Mouse (Mus musculus) limb, embryonic 13.5 days (tissue): ENCODE data around the gene Bco2. TPM values are rescaled to one million over a fixed set of nuclear protein-coding genes. Genes with fewer than 3 reads are reported as not detected.

Experiments used
- ATAC-seq: fragments of 200-750 bp; cut with Nextera tagmentation; 2 replicates; pipeline ENCODE4 v1.8.0; 2017; ENCODE audit warnings: low read depth, moderate number of reproducible peaks, moderate TSS enrichment; ENCODE audit not compliant: low FRiP score
- H3K27ac ChIP-seq: fragments of 300-500 bp; sonication (generic); 2 replicates; pipeline ENCODE4 v1.5.1; 2015; ENCODE audit warnings: inconsistent platforms, mild to moderate bottlenecking, moderate library complexity
- H3K27me3 ChIP-seq: fragments of 300-500 bp; sonication (generic); 2 replicates; pipeline ENCODE4 v1.6.1; 2015; ENCODE audit warnings: mild to moderate bottlenecking, inconsistent platforms
- H3K36me3 ChIP-seq: fragments of 300-500 bp; sonication (generic); 2 replicates; pipeline ENCODE4 v1.6.1; 2015; ENCODE audit warnings: inconsistent platforms, mild to moderate bottlenecking, moderate library complexity
- H3K4me1 ChIP-seq: fragments of 300-500 bp; sonication (generic); 2 replicates; pipeline ENCODE4 v1.6.1; 2015; ENCODE audit warnings: inconsistent platforms
- H3K4me2 ChIP-seq: fragments of 300-500 bp; sonication (generic); replicated peaks from 2 replicates; pipeline ENCODE4 v1.6.1; 2015; ENCODE audit warnings: inconsistent platforms, mild to moderate bottlenecking, moderate library complexity
- H3K4me3 ChIP-seq: fragments of 300-500 bp; sonication (generic); 2 replicates; pipeline ENCODE4 v1.5.1; 2015; ENCODE audit warnings: moderate library complexity, mild to moderate bottlenecking, inconsistent platforms
- H3K9ac ChIP-seq: fragments of 300-500 bp; sonication (generic); 2 replicates; pipeline ENCODE4 v1.6.1; 2015; ENCODE audit warnings: mild to moderate bottlenecking, inconsistent platforms
- H3K9me3 ChIP-seq: fragments of 300-500 bp; sonication (generic); 2 replicates; pipeline ENCODE4 v1.6.1; 2016; ENCODE audit warnings: inconsistent platforms
- WGBS: fragments of 180-500 bp; shearing (Covaris S2); methylation state at CpG from one replicate; pipeline ENCODE4 v1.1.7; 2015; 5-methylcytosine and 5-hydroxymethylcytosine counted together
- polyA plus RNA-seq: library from polyadenylated mRNA; unstranded; fragments of >200 nt; fragmentation: Nextera tagmentation; extraction: Ambion mirVana; gene quantifications from 2 replicates; pipeline ENCODE4 v1.2.1, GENCODE M21; 2015

Gene Bco2
- polyA plus RNA-seq, 1 experiment from 2014 or later: 0.15 TPM

DNA sequence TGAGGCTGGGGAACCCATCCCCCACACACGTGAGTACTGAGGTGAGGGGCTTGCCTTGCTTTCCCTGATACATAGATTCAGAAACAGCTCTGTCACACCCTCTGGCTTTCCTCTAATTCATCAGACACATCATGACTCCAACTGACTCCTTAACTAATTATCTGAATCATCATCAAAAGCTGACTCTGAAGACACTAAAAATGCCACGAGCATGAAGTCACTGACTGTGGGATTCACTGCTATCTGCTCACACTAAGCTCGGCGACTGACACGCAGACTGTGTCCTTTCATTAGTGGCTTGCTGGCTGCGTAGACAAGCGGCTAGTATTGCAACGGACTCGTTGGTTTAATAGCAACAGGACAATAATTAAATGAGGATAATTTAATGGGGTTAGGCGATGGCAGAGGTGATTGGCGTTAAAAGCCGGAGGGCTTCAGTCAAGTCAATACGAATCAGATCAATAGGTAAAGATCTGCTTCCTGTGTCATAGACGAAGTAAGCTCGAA lies 54.5 kb downstream of the Bco2 start:
- H3K4me3 ChIP-seq: peak overlapping the region; percentile 36
- no peaks in the 10 kb centered on the region; the same call in 1 of the 2 replicates for H3K4me1 ChIP-seq
- 66% methylated on average over 15 of the region's 15 CpGs for WGBS
- H3K4me2 ChIP-seq: peak overlapping the region; percentile 54
- ATAC-seq: no peak
- peak overlapping the region; percentile 36; the same call in 1 of the 2 replicates for H3K9ac ChIP-seq
- H3K9me3 ChIP-seq: no peaks in the 10 kb centered on the region
- no peaks in the 10 kb centered on the region for H3K36me3 ChIP-seq
- H3K27ac ChIP-seq: no peak overlapping the region
- no peaks in the 10 kb centered on the region for H3K27me3 ChIP-seq

DNA sequence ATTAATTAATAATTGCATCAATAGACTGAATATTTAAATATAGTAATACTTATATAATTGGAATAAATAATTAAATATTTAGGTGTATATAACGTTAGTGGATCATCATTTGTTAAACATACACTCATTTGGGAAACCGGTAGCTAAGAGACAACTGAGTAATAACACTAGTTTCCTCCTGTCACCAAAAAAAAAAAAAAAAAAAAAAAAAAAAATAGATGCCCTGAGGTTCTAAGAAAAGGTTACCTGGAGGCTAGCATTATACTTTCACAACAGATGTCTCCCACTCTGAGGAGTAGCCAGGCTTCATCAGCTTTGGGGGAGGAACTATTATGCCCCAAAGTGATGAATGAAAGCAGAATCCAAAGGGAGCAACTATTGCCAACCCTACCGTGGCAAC lies 55.2 kb downstream of the Bco2 start:
- no peak overlapping the region for H3K4me3 ChIP-seq
- ATAC-seq: no peak
- no peaks in the 10 kb centered on the region for H3K9me3 ChIP-seq
- WGBS: 86% methylated on average over 3 of the region's 3 CpGs
- H3K36me3 ChIP-seq: no peaks in the 10 kb centered on the region
- no peaks in the 10 kb centered on the region for H3K27me3 ChIP-seq
- no peak overlapping the region for H3K4me2 ChIP-seq
- no peak overlapping the region for H3K9ac ChIP-seq
- no peak overlapping the region for H3K27ac ChIP-seq
- H3K4me1 ChIP-seq: no peaks in the 10 kb centered on the region; the same call in 1 of the 2 replicates

DNA sequence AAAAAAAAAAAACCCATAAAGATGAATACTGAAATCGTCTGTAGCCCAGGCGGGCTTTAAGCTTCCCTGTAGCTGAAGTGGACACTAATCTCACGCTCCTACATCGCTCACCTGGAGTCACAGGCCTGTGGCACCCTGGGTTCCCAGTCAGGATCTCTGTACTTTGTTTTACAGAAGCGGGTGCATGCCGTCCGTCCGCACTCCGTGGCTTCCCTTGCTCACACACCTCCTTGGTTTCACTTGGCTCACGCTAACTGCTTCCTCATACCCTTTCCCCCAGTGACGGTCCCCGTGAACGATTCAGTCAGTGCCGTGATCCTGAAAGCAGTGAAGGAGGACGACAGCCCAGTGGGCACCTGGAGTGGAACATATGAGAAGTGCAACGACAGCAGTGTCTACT lies 56.2 kb downstream of the Bco2 start:
- Histone ChIP-seq H3K27me3 (no peaks in the 10 kb centered on the region), H3K9ac (no peak overlapping the region), H3K9me3 (no peaks in the 10 kb centered on the region), H3K4me1 (no peaks in the 10 kb centered on the region), H3K4me2 (no peak overlapping the region), H3K36me3 (no peaks in the 10 kb centered on the region), H3K4me3 (no peak overlapping the region), H3K27ac (no peak overlapping the region)
- no peak for ATAC-seq
- WGBS: 80% methylated on average over 16 of the region's 16 CpGs

DNA sequence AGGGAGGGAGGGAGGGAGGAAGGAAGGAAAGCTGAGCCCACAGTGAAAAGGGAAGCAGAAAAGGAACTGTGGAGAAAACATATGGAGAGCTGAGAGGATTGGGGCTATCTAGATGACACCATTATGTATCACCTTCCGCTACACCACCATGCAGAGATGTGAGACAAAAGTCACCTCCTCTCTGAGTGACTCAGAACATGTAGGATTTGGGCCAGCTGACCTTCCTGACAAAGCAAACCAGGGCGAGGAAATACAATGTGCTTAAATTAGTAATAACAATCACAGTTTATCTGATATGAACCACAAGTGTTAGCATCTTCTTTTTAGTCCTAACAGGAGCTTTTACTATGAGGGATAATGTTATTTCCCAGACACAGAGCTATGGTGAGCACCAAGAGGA lies 57.4 kb downstream of the Bco2 start:
- Histone ChIP-seq H3K27me3 (no peaks in the 10 kb centered on the region), H3K27ac (no peak overlapping the region), H3K9ac (no peak overlapping the region), H3K4me2 (no peak overlapping the region), H3K4me1 (no peaks in the 10 kb centered on the region), H3K4me3 (no peak overlapping the region), H3K36me3 (no peaks in the 10 kb centered on the region), H3K9me3 (no peaks in the 10 kb centered on the region)
- 83% methylated on average over 2 of the region's 2 CpGs for WGBS
- no peak for ATAC-seq

DNA sequence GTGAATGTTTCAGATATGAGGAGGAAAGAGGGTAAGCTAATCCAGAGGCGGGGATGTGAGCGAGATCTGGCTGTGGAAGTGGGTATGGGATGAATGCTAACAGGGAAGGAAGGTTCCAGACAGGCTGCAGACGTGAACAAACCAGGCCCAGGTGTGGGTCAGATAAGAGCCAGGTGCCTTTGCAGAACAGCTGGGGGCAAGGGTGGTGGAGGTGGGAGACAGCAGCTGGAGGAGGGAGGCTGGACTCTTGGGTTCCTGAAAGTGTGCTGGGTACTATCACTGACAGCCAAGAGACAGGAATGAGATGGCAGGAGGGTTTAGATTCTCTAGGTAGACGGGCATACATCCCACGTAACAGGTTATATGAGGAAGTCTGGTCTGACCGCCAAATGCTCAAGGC lies 57.9 kb downstream of the Bco2 start:
- H3K4me2 ChIP-seq: no peak overlapping the region
- no peaks in the 10 kb centered on the region for H3K9me3 ChIP-seq
- H3K27ac ChIP-seq: no peak overlapping the region
- H3K4me3 ChIP-seq: no peak overlapping the region
- ATAC-seq: no peak
- H3K9ac ChIP-seq: no peak overlapping the region
- WGBS: 52% methylated on average over 6 of the region's 6 CpGs
- H3K27me3 ChIP-seq: no peaks in the 10 kb centered on the region
- H3K36me3 ChIP-seq: no peaks in the 10 kb centered on the region
- H3K4me1 ChIP-seq: no peaks in the 10 kb centered on the region

DNA sequence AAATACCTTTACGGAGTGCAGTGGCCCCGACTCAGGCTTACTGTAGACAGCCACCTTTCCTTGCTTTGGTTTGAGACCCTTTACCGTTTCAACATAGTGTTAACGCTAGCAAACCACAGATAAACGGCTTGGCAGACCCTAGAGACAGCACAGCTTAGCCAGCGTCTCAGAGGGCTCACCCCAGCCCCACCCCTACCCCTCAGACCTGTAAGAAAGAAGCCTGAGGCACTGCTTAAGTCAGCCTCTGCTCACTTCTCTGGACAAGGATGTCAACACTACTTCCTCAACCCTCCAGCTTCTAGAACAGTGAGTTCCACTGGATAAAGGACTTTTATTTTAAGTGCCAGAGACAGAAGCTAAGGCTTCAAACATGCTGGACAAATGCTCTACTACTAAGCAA lies 58.4 kb downstream of the Bco2 start:
- Histone ChIP-seq H3K4me2 (no peak overlapping the region), H3K27ac (no peak overlapping the region), H3K4me3 (no peak overlapping the region), H3K36me3 (no peaks in the 10 kb centered on the region), H3K9ac (no peak overlapping the region), H3K4me1 (no peaks in the 10 kb centered on the region), H3K9me3 (no peaks in the 10 kb centered on the region), H3K27me3 (no peaks in the 10 kb centered on the region)
- no peak for ATAC-seq
- WGBS: 30% methylated on average over 6 of the region's 6 CpGs

DNA sequence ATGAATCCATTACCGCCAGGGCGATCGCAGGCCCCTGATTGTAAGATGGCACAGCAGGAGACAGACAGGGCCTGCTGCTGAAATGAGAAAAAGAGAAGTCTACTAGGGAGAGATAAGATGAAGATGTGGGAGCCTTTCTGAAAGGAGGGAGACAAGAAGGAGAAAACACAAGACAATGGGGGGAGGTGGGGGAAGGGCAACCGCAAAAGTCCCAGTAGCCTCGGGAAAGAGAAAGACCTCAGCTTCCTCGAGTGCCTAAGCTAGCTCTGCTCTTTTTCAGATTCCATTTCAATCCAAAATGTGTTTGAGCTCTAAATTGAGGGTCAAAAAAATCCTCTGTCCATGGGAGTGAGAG lies 58.9 kb downstream of the Bco2 start:
- no peak overlapping the region for H3K27ac ChIP-seq
- no peaks in the 10 kb centered on the region for H3K27me3 ChIP-seq
- 52% methylated on average over 6 of the region's 6 CpGs for WGBS
- H3K9me3 ChIP-seq: no peaks in the 10 kb centered on the region
- ATAC-seq: no peak
- no peaks in the 10 kb centered on the region for H3K36me3 ChIP-seq
- H3K4me1 ChIP-seq: no peaks in the 10 kb centered on the region
- H3K9ac ChIP-seq: no peak overlapping the region
- no peak overlapping the region for H3K4me2 ChIP-seq
- no peak overlapping the region for H3K4me3 ChIP-seq

DNA sequence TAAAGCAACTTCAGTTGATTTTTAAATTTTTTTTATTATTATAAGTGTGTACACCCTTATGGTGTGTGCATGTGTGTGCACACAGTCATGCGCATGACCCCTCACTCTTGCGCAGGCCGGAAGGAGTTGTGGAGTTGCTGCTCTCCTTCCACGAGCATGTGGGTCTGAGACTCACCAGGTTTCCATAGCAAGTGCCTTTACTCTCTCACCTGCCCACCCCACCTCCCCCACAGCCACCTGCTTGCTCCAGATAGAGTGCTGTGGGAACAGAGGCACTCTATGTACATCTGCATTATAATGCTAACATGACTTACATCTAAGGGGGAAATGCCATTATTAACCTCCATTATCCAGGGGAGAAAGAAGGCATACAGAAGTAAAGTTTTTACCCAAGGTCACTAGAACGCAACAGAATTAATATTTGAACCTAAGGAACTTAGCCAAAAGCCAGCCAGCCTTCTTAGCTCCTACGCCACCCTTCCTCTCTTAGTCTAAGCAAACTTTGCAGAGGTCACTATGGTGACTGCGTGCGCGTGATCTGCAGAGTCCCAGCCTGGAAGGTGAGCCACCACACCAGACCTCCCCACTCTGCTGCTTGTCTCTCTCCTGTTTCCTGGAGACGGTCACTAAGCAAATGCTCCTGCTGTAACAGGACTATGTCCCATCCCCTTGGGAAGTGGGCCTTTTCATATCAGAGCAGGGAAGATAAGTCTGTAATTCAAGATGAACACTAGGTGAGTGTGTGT lies 59.4 kb downstream of the Bco2 start:
- ATAC-seq: no peak
- no peaks in the 10 kb centered on the region for H3K27me3 ChIP-seq

DNA sequence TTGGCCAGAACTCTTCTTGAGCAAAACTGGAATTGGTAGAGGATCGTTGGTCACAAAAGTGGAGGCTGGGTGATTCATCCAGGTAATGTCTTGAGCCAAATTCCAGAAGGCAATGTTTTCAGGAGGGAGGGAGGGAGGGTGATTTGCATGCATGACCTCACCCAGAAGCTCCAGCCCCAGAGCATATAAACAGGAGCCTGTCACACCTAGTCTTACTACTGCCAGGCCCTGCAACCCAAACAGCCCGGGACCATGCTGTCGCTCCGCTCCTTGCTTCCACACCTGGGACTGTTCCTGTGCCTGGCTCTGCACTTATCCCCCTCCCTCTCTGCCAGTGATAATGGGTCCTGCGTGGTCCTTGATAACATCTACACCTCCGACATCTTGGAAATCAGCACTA lies 60.7 kb downstream of the Bco2 start, which contains the start of gene Plet1:
TSS of gene Plet1 (plus strand) at position 215 of the 400 bp plus-strand sequence.
- ATAC-seq: no peak
- 74% methylated on average over 6 of the region's 6 CpGs for WGBS
- no peak within 1 kb of the TSS for H3K27ac ChIP-seq

More for the DNA sequence above, 59.4 kb downstream of the Bco2 start:
- no peak overlapping the region for H3K9ac ChIP-seq
- no peak overlapping the region for H3K4me2 ChIP-seq
- H3K4me1 ChIP-seq: no peaks in the 10 kb centered on the region
- no peak overlapping the region for H3K27ac ChIP-seq
- no peaks in the 10 kb centered on the region for H3K9me3 ChIP-seq
- 78% methylated on average over 10 of the region's 10 CpGs for WGBS
- no peaks in the 10 kb centered on the region for H3K36me3 ChIP-seq
- H3K4me3 ChIP-seq: no peak overlapping the region

DNA sequence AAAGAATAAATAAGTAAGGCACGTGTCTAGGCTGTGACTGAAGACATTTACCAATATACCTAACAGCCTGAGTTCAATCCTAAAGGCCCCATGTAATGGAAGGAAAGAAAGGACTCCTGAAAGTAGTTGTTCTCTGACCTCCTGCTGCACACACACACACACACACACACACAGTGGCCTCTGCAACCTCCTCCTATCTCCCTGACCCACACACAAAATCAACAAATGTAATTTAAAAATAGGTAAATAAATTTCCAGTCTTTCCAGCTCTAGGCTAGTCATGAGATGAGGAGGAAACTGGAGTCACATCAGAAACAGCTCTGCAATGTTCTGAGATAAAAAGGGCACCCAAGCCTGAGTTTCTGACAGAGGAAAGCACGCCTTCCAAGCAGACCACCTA lies 61.2 kb downstream of the Bco2 start:
- WGBS: 68% methylated on average over 2 of the region's 2 CpGs
- no peaks in the 10 kb centered on the region for H3K4me1 ChIP-seq
- ATAC-seq: no peak
- no peaks in the 10 kb centered on the region for H3K27me3 ChIP-seq
- H3K9ac ChIP-seq: no peak overlapping the region
- no peaks in the 10 kb centered on the region for H3K36me3 ChIP-seq
- no peaks in the 10 kb centered on the region for H3K9me3 ChIP-seq
- no peak overlapping the region for H3K27ac ChIP-seq
- H3K4me2 ChIP-seq: no peak overlapping the region
- H3K4me3 ChIP-seq: no peak overlapping the region

More for the DNA sequence above, 60.7 kb downstream of the Bco2 start, which contains the start of gene Plet1:
- H3K4me1 ChIP-seq: no peaks in the 10 kb centered on the region
- no peaks in the 10 kb centered on the region for H3K27me3 ChIP-seq
- no peak within 1 kb of the TSS for H3K4me3 ChIP-seq
- H3K9ac ChIP-seq: no peak within 1 kb of the TSS
- H3K4me2 ChIP-seq: no peak within 1 kb of the TSS
- H3K36me3 ChIP-seq: no peaks in the 10 kb centered on the region
- H3K9me3 ChIP-seq: no peaks in the 10 kb centered on the region

DNA sequence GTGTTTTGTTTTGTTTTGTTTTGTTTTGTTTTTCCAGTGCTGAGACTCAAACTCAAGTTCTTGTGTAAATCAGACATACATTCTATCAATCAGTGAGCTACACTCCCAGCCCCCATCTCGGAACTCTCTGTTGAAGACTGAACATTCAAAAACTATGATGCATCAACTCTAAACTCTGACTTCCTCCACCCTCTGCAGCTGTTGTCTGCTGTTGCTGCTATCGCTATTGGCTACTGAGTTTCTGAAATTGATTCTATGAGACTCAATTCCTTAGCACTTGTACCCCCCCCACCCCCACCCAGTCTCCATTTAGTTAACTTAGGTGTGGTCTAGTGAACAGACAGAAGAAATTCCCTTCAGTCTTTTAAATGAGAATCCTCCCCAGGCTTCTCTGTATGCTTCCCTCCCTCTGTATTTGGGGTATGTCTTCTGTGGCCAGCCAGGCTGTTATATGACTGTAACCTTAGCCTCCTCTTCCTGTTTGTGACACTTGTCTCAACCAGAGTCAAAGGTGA lies 63.4 kb downstream of the Bco2 start:
- H3K9me3 ChIP-seq: no peaks in the 10 kb centered on the region
- H3K27me3 ChIP-seq: no peaks in the 10 kb centered on the region
- no peak overlapping the region for H3K4me3 ChIP-seq
- H3K4me2 ChIP-seq: no peak overlapping the region
- H3K27ac ChIP-seq: no peak overlapping the region
- no peaks in the 10 kb centered on the region for H3K36me3 ChIP-seq
- H3K9ac ChIP-seq: no peak overlapping the region
- no peaks in the 10 kb centered on the region for H3K4me1 ChIP-seq
- 76% methylated on average over 2 of the region's 2 CpGs for WGBS
- no peak for ATAC-seq

DNA sequence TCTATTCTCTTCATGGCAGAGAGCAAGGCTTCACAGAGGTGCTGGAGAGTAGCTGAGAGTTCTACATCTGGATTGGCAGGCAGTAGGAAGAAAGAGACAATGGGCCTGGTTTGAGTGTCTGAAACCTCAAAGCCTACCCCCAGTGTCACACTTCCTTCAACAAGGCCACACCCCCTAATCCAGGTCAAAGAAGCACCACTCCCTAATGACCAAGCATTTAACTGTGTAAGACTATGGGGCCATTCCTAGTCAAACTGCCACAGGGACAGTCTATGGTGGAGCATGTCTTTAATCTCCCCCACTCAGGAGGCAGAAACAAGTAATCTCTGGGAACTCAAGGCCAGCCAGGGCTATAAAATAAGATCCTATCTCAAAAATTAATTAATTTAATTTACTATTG lies 64.1 kb downstream of the Bco2 start:
- no peaks in the 10 kb centered on the region for H3K9me3 ChIP-seq
- no peak overlapping the region for H3K27ac ChIP-seq
- peaks cover under 1% of the 10 kb centered on the region for H3K4me1 ChIP-seq
- no peaks in the 10 kb centered on the region for H3K27me3 ChIP-seq
- no peak for ATAC-seq
- H3K9ac ChIP-seq: no peak overlapping the region
- no peak overlapping the region for H3K4me3 ChIP-seq
- H3K4me2 ChIP-seq: no peak overlapping the region
- no peaks in the 10 kb centered on the region for H3K36me3 ChIP-seq

DNA sequence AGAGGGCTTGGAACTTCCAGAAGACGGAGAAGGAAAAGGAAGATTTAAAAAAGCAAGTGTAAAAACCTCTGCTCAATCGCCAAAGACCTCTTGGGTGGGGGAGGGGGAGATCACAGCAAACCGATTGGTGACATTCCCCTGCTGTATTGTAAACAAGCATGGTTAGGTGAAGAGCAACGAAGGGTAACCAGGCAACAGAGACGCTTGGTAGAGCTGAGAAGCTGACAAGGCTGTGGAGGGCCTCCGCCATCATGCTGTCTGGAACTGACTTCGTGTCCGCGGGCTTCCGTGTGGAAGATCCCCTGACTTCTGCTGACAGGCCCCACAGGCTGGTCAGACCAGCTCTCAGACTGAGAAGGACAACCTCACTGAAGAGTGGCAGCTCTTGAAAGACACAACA lies 69.5 kb downstream of the Bco2 start:
- Histone ChIP-seq H3K27me3 (no peaks in the 10 kb centered on the region), H3K36me3 (no peaks in the 10 kb centered on the region), H3K4me1 (peaks cover 8% of the 10 kb centered on the region), H3K9me3 (no peaks in the 10 kb centered on the region), H3K4me3 (no peak overlapping the region), H3K27ac (no peak overlapping the region), H3K4me2 (peak overlapping the region; percentile 49), H3K9ac (no peak overlapping the region)
- WGBS: 8% methylated on average over 10 of the region's 10 CpGs
- ATAC-seq: no peak
